Mouse (Mus musculus): ENCODE results near the gene H60b. TPM values are rescaled to one million over a fixed set of nuclear protein-coding genes. Genes with fewer than 3 reads are reported as not detected.
"Not testable (repeated sequence)": the region's sequence is repeated elsewhere in the genome, so short reads cannot be mapped to it uniquely, and the experiment has no call there.

Gene H60b
- total and polyA plus RNA-seq, 3 experiments: not detected

GRCm38 (mm10) chr10:22150593-22150992 is 7.8 kb upstream of the H60b start:
- Histone ChIP-seq H3K9me3 (replicated peaks; ENCODE audit: low read length) (peaks cover 2% of the 10 kb centered on the region), H3K79me2 (replicated peaks; ENCODE audit: control insufficient read depth, extremely low read depth, insufficient read depth, poor library complexity, severe bottlenecking) (no peaks in the 10 kb centered on the region), H3K4me2 (ENCODE audit: insufficient read depth, low read depth, poor library complexity, severe bottlenecking) (0 out of 2 replicates have a peak overlapping the region, but pooled peaks have one; percentile 52), H3K27ac (ENCODE audit: insufficient read depth, low read depth) (no peak overlapping the region), H3K4me1 (ENCODE audit: control insufficient read depth in 1 of 2, insufficient read depth in 2 of 2) (peaks cover 0 to 3% of the 10 kb centered on the region in 2 experiments; a peak in 1 of 4 replicates), H3K9ac (ENCODE audit: insufficient read depth, low read depth) (no peak overlapping the region), H3K4me3 (replicated peaks in 1 of 3; ENCODE audit: low read depth in 2 of 3, low read length in 2 of 3, poor library complexity in 1 of 3) (no peak overlapping the region), H3K27me3 (replicated peaks) (peaks cover 4% of the 10 kb centered on the region), H3K36me3 (replicated peaks in 1 of 2; ENCODE audit: control insufficient read depth in 1 of 2, insufficient read depth in 1 of 2, low read length in 1 of 2) (peaks cover 0 to 3% of the 10 kb centered on the region in 2 experiments)
- DNase-seq (ENCODE audit: extremely low read depth): no peak
- in situ Hi-C loops (cut with MboI; ENCODE audit: low pct_ligation_motif_present, low pct_unique_long_range_greater_than_20kb, low sequenced_read_pairs): no loop called here
- no peak for TF ChIP-seq MAX (IDR thresholded peaks at IDR 0.05; ENCODE audit: low read length)
- no peak for TF ChIP-seq UBTF (IDR thresholded peaks at IDR 0.05; ENCODE audit: low read depth, low read length)
- no peak for TF ChIP-seq SMC3 (IDR thresholded peaks at IDR 0.05; ENCODE audit: low read depth, low read length)
- TF ChIP-seq JUND (conservative IDR thresholded peaks at IDR 0.05; ENCODE audit: low read depth, low read length): no peak
- no peak for TF ChIP-seq E2F4 (IDR thresholded peaks at IDR 0.05; ENCODE audit: insufficient replicate concordance, low read depth, low read length)
- TF ChIP-seq USF1 (IDR thresholded peaks at IDR 0.05; ENCODE audit: low read depth, low read length): no peak
- no peak for TF ChIP-seq ZNF384 (IDR thresholded peaks at IDR 0.05; ENCODE audit: low read depth, low read length)
- no peak for TF ChIP-seq ELF1 (IDR thresholded peaks at IDR 0.05; ENCODE audit: low read depth, low read length)
- no peak for TF ChIP-seq KAT2A (IDR thresholded peaks at IDR 0.05; ENCODE audit: insufficient replicate concordance, low read length)
- no peak for TF ChIP-seq MAFK (IDR thresholded peaks at IDR 0.05; ENCODE audit: insufficient replicate concordance, low read length)
- TF ChIP-seq NELFE (IDR thresholded peaks at IDR 0.05; ENCODE audit: low read depth, low read length): no peak
- TF ChIP-seq ZKSCAN1 (IDR thresholded peaks at IDR 0.05; ENCODE audit: borderline replicate concordance, low read depth, low read length): no peak
- dilution Hi-C loops (cut with MboI; ENCODE audit: extremely low pct_ligation_motif_present, extremely low pct_unique_long_range_greater_than_20kb, low sequenced_read_pairs): no loop called here

- dilution Hi-C loops (cut with MboI; ENCODE audit: extremely low pct_ligation_motif_present, extremely low pct_unique_long_range_greater_than_20kb, low sequenced_read_pairs); H3K9me3 ChIP-seq (replicated peaks; ENCODE audit: low read length); H3K27ac ChIP-seq (ENCODE audit: insufficient read depth, low read depth); H3K4me1 ChIP-seq (ENCODE audit: control insufficient read depth in 1 of 2, insufficient read depth in 2 of 2); H3K4me3 ChIP-seq (replicated peaks in 1 of 3; ENCODE audit: low read depth in 2 of 3, low read length in 2 of 3, poor library complexity in 1 of 3); H3K79me2 ChIP-seq (replicated peaks; ENCODE audit: control insufficient read depth, extremely low read depth, insufficient read depth, poor library complexity, severe bottlenecking); in situ Hi-C loops (cut with MboI; ENCODE audit: low pct_ligation_motif_present, low pct_unique_long_range_greater_than_20kb, low sequenced_read_pairs); H3K36me3 ChIP-seq (replicated peaks in 1 of 2; ENCODE audit: control insufficient read depth in 1 of 2, insufficient read depth in 1 of 2, low read length in 1 of 2); DNase-seq (ENCODE audit: extremely low read depth); H3K27me3 ChIP-seq (replicated peaks); H3K9ac ChIP-seq (ENCODE audit: insufficient read depth, low read depth): not testable (repeated sequence)
- H3K4me2 ChIP-seq (ENCODE audit: insufficient read depth, low read depth, poor library complexity, severe bottlenecking): peak overlapping the region; percentile 46; the same call in 1 of the 2 replicates
Observed at GRCm38 (mm10) chr10:22151056-22151862, 7.1 kb upstream of the H60b start.

DNA sequence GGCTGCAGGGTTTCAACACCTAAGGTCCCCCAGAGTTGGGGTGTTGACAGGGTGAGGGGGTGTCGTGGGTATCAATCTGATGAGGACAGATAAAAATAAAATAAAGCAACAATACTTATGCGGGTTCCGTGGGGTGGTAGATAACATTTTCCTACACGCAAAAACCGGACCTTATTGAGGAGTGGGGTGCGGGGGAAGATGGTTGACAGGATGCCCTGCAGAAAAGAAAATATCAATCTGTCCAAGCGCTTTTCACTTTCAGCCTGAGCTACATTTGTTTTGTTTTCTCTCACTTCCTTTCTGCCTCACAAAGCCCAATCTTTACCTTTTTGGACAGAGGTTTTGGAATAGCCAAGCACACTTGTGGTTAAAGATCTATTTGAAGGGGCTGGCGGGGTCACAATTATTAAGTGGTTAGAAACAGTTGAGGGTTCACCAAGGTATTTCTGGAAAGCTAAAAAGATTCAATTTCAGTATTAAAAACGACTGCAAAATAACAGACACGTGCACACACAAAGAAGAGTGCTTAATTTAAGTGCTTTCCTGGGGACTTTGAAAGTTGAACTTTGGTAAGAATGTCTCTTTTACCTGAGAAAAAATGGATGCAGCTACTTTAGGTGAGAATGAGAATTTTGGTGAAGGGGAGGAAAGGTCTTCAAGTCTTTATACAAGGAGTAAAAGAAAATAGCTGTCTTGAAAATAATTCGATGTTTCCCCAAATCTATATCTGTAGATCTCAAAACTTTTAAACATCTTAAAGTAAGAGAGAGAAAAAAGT is 6.3 kb upstream of the H60b start:
- H3K4me2 ChIP-seq (ENCODE audit: insufficient read depth, low read depth, poor library complexity, severe bottlenecking); H3K36me3 ChIP-seq (replicated peaks in 1 of 2; ENCODE audit: control insufficient read depth in 1 of 2, insufficient read depth in 1 of 2, low read length in 1 of 2); H3K9me3 ChIP-seq (replicated peaks; ENCODE audit: low read length); H3K27me3 ChIP-seq (replicated peaks); in situ Hi-C loops (cut with MboI; ENCODE audit: low pct_ligation_motif_present, low pct_unique_long_range_greater_than_20kb, low sequenced_read_pairs); H3K4me3 ChIP-seq (replicated peaks in 1 of 3; ENCODE audit: low read depth in 2 of 3, low read length in 2 of 3, poor library complexity in 1 of 3); H3K9ac ChIP-seq (ENCODE audit: insufficient read depth, low read depth); DNase-seq (ENCODE audit: extremely low read depth); H3K27ac ChIP-seq (ENCODE audit: insufficient read depth, low read depth); H3K79me2 ChIP-seq (replicated peaks; ENCODE audit: control insufficient read depth, extremely low read depth, insufficient read depth, poor library complexity, severe bottlenecking); dilution Hi-C loops (cut with MboI; ENCODE audit: extremely low pct_ligation_motif_present, extremely low pct_unique_long_range_greater_than_20kb, low sequenced_read_pairs); H3K4me1 ChIP-seq (ENCODE audit: control insufficient read depth in 1 of 2, insufficient read depth in 2 of 2): not testable (repeated sequence)

DNA sequence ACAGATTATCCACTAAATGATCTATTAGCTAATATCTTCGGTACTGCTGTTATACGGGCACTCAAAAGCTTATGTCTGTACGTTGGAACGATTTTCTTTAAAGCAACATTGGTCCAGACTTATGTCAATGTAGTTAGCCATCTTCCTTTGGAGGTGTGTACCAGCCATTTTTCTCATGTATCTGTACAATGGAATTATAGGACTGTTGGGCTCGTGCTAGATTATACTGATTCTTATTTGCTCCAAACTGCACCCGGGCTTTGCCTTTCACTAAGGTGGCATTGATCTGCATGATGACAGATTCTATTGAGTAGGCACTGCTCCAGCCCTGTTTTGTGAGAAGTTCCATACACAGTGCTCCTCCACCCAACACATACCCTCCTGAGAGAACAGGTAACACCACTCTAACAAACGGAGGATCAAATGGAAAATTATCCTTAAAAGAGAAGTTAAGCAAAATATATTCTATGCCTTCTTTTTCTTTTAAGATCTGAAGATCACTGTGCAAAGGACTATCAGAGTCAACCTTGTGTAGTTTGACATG is 5.2 kb upstream of the H60b start:
- H3K9me3 ChIP-seq (replicated peaks; ENCODE audit: low read length); H3K4me3 ChIP-seq (replicated peaks in 1 of 3; ENCODE audit: low read depth in 2 of 3, low read length in 2 of 3, poor library complexity in 1 of 3); H3K27me3 ChIP-seq (replicated peaks); dilution Hi-C loops (cut with MboI; ENCODE audit: extremely low pct_ligation_motif_present, extremely low pct_unique_long_range_greater_than_20kb, low sequenced_read_pairs); H3K4me2 ChIP-seq (ENCODE audit: insufficient read depth, low read depth, poor library complexity, severe bottlenecking); H3K4me1 ChIP-seq (ENCODE audit: control insufficient read depth in 1 of 2, insufficient read depth in 2 of 2); DNase-seq (ENCODE audit: extremely low read depth); in situ Hi-C loops (cut with MboI; ENCODE audit: low pct_ligation_motif_present, low pct_unique_long_range_greater_than_20kb, low sequenced_read_pairs); H3K36me3 ChIP-seq (replicated peaks in 1 of 2; ENCODE audit: control insufficient read depth in 1 of 2, insufficient read depth in 1 of 2, low read length in 1 of 2); H3K9ac ChIP-seq (ENCODE audit: insufficient read depth, low read depth); H3K79me2 ChIP-seq (replicated peaks; ENCODE audit: control insufficient read depth, extremely low read depth, insufficient read depth, poor library complexity, severe bottlenecking); H3K27ac ChIP-seq (ENCODE audit: insufficient read depth, low read depth): not testable (repeated sequence)
